Mouse (Mus musculus): ENCODE results near the gene Myo1g. TPM values are rescaled to one million over a fixed set of nuclear protein-coding genes. Genes with fewer than 3 reads are reported as not detected.

Myo1g gene
- polyA plus RNA-seq, 1 experiment from 2014 or later, result 0.37 TPM

- no peaks in the 10 kb centered on the region for H3K36me3 ChIP-seq
- H3K27me3 ChIP-seq (replicated peaks), result no peaks in the 10 kb centered on the region
- no peak overlapping the region for H3K4me3 ChIP-seq (replicated peaks)
- ATAC-seq (ENCODE audit: low FRiP score), result no peak
- H3K4me1 ChIP-seq, result no peaks in the 10 kb centered on the region
- 91% methylated on average over 2 of the region's 2 CpGs for WGBS
- H3K9ac ChIP-seq (replicated peaks), result no peak overlapping the region
- no peak overlapping the region for H3K4me2 ChIP-seq
- H3K27ac ChIP-seq (replicated peaks), result no peak overlapping the region
- no peaks in the 10 kb centered on the region for H3K9me3 ChIP-seq (replicated peaks)
These were observed 37.7 kb downstream of the Myo1g start for GRCm38 (mm10) chr11:6483103-6483502.

GRCm38 (mm10) chr11:6481669-6482185 is 39.0 kb downstream of the Myo1g start:
- Histone ChIP-seq H3K4me3 (replicated peaks) (no peak overlapping the region), H3K9me3 (replicated peaks) (no peaks in the 10 kb centered on the region), H3K9ac (replicated peaks) (no peak overlapping the region), H3K27ac (replicated peaks) (no peak overlapping the region), H3K4me1 (no peaks in the 10 kb centered on the region), H3K4me2 (no peak overlapping the region), H3K36me3 (no peaks in the 10 kb centered on the region), H3K27me3 (replicated peaks) (no peaks in the 10 kb centered on the region)
- ATAC-seq (ENCODE audit: low FRiP score), result no peak
- 74% methylated on average over 6 of the region's 6 CpGs for WGBS

GRCm38 (mm10) chr11:6480681-6481405 is 39.9 kb downstream of the Myo1g start:
- Histone ChIP-seq H3K27me3 (replicated peaks) (no peaks in the 10 kb centered on the region), H3K9ac (replicated peaks) (no peak overlapping the region), H3K4me1 (no peaks in the 10 kb centered on the region), H3K4me3 (replicated peaks) (no peak overlapping the region), H3K9me3 (replicated peaks) (no peaks in the 10 kb centered on the region), H3K36me3 (no peaks in the 10 kb centered on the region), H3K4me2 (no peak overlapping the region), H3K27ac (replicated peaks) (no peak overlapping the region)
- ATAC-seq (ENCODE audit: low FRiP score), result no peak
- WGBS, result 81% methylated on average over 13 of the region's 13 CpGs

GRCm38 (mm10) chr11:6480191-6480590 is 40.6 kb downstream of the Myo1g start:
- H3K4me1 ChIP-seq, result no peaks in the 10 kb centered on the region
- ATAC-seq (ENCODE audit: low FRiP score), result no peak
- H3K36me3 ChIP-seq, result no peaks in the 10 kb centered on the region
- no peak overlapping the region for H3K4me2 ChIP-seq
- WGBS, result 77% methylated on average over 7 of the region's 7 CpGs
- no peaks in the 10 kb centered on the region for H3K27me3 ChIP-seq (replicated peaks)
- H3K27ac ChIP-seq (replicated peaks), result no peak overlapping the region
- no peak overlapping the region for H3K9ac ChIP-seq (replicated peaks)
- no peak overlapping the region for H3K4me3 ChIP-seq (replicated peaks)
- no peaks in the 10 kb centered on the region for H3K9me3 ChIP-seq (replicated peaks)

GRCm38 (mm10) chr11:6479231-6479630 is 41.5 kb downstream of the Myo1g start:
- H3K4me3 ChIP-seq (replicated peaks), result no peak overlapping the region
- 80% methylated on average over 2 of the region's 2 CpGs for WGBS
- no peaks in the 10 kb centered on the region for H3K27me3 ChIP-seq (replicated peaks)
- H3K4me1 ChIP-seq, result peaks cover 3% of the 10 kb centered on the region
- H3K9ac ChIP-seq (replicated peaks), result no peak overlapping the region
- no peak for ATAC-seq (ENCODE audit: low FRiP score)
- H3K36me3 ChIP-seq, result no peaks in the 10 kb centered on the region
- H3K4me2 ChIP-seq, result no peak overlapping the region
- no peaks in the 10 kb centered on the region for H3K9me3 ChIP-seq (replicated peaks)
- no peak overlapping the region for H3K27ac ChIP-seq (replicated peaks)

- 100% methylated on average over 1 of the region's 1 CpGs for WGBS
- Histone ChIP-seq H3K9me3 (replicated peaks) (no peaks in the 10 kb centered on the region), H3K9ac (replicated peaks) (no peak overlapping the region), H3K4me3 (replicated peaks) (no peak overlapping the region), H3K4me2 (no peak overlapping the region), H3K27ac (replicated peaks) (no peak overlapping the region), H3K27me3 (replicated peaks) (no peaks in the 10 kb centered on the region), H3K4me1 (peaks cover 18% of the 10 kb centered on the region), H3K36me3 (no peaks in the 10 kb centered on the region)
- no peak for ATAC-seq (ENCODE audit: low FRiP score)
These were observed 43.4 kb downstream of the Myo1g start for GRCm38 (mm10) chr11:6477350-6477749.

GRCm38 (mm10) chr11:6476876-6477275 is 43.9 kb downstream of the Myo1g start:
- H3K4me2 ChIP-seq, result no peak overlapping the region
- 77% methylated on average over 6 of the region's 6 CpGs for WGBS

GRCm38 (mm10) chr11:6475867-6476484 is 44.8 kb downstream of the Myo1g start, which contains the start of gene Purb:
Gene Purb, minus strand, starts transcription at chr11:6475917.
- peak; percentile 95 for ATAC-seq (ENCODE audit: low FRiP score)
- peak within 1 kb of the TSS; percentile 85 for H3K9ac ChIP-seq (replicated peaks)
- peak within 1 kb of the TSS; percentile 79 for H3K4me2 ChIP-seq
- WGBS, result under 1% methylated on average over 44 of the region's 76 CpGs
- no peaks in the 10 kb centered on the region for H3K36me3 ChIP-seq
- no peaks in the 10 kb centered on the region for H3K9me3 ChIP-seq (replicated peaks)
- H3K27ac ChIP-seq (replicated peaks), result peak within 1 kb of the TSS; percentile 96
- no peaks in the 10 kb centered on the region for H3K27me3 ChIP-seq (replicated peaks)
- peaks cover 28% of the 10 kb centered on the region for H3K4me1 ChIP-seq
- H3K4me3 ChIP-seq (replicated peaks), result peak within 1 kb of the TSS; percentile 90

More at GRCm38 (mm10) chr11:6476876-6477275, 43.9 kb downstream of the Myo1g start:
- no peaks in the 10 kb centered on the region for H3K9me3 ChIP-seq (replicated peaks)
- no peak overlapping the region for H3K27ac ChIP-seq (replicated peaks)
- no peak overlapping the region for H3K9ac ChIP-seq (replicated peaks)
- H3K4me1 ChIP-seq, result peaks cover 21% of the 10 kb centered on the region
- no peak for ATAC-seq (ENCODE audit: low FRiP score)
- H3K36me3 ChIP-seq, result no peaks in the 10 kb centered on the region
- no peak overlapping the region for H3K4me3 ChIP-seq (replicated peaks)
- no peaks in the 10 kb centered on the region for H3K27me3 ChIP-seq (replicated peaks)

- WGBS, result under 1% methylated on average over 108 of the region's 109 CpGs
- Histone ChIP-seq H3K9ac (replicated peaks) (peak overlapping the region; percentile 85), H3K36me3 (no peaks in the 10 kb centered on the region), H3K4me1 (peaks cover 37% of the 10 kb centered on the region), H3K4me2 (peak overlapping the region; percentile 79), H3K27me3 (replicated peaks) (no peaks in the 10 kb centered on the region), H3K27ac (replicated peaks) (peak overlapping the region; percentile 96), H3K9me3 (replicated peaks) (no peaks in the 10 kb centered on the region), H3K4me3 (replicated peaks) (peak overlapping the region; percentile 90)
- ATAC-seq (ENCODE audit: low FRiP score), result peak; percentile 16
These were observed 45.7 kb downstream of the Myo1g start for GRCm38 (mm10) chr11:6474874-6475731.

- peak overlapping the region; percentile 79 for H3K4me2 ChIP-seq
- H3K36me3 ChIP-seq, result no peaks in the 10 kb centered on the region
- H3K27ac ChIP-seq (replicated peaks), result peak overlapping the region; percentile 96
- 30% methylated on average over 6 of the region's 6 CpGs for WGBS
- H3K4me1 ChIP-seq, result peaks cover 41% of the 10 kb centered on the region
- no peaks in the 10 kb centered on the region for H3K27me3 ChIP-seq (replicated peaks)
- H3K9ac ChIP-seq (replicated peaks), result peak overlapping the region; percentile 85
- H3K4me3 ChIP-seq (replicated peaks), result peak overlapping the region; percentile 90
- no peak for ATAC-seq (ENCODE audit: low FRiP score)
- no peaks in the 10 kb centered on the region for H3K9me3 ChIP-seq (replicated peaks)
These were observed 46.4 kb downstream of the Myo1g start for GRCm38 (mm10) chr11:6474381-6474780.

- H3K36me3 ChIP-seq, result no peaks in the 10 kb centered on the region
- H3K9me3 ChIP-seq (replicated peaks), result no peaks in the 10 kb centered on the region
- peak overlapping the region; percentile 39 for H3K9ac ChIP-seq (replicated peaks)
- H3K27me3 ChIP-seq (replicated peaks), result no peaks in the 10 kb centered on the region
- no peak for ATAC-seq (ENCODE audit: low FRiP score)
- peaks cover 60% of the 10 kb centered on the region for H3K4me1 ChIP-seq
- peak overlapping the region; percentile 79 for H3K4me2 ChIP-seq
- no peak overlapping the region for H3K27ac ChIP-seq (replicated peaks)
- H3K4me3 ChIP-seq (replicated peaks), result peak overlapping the region; percentile 38
These were observed 48.7 kb downstream of the Myo1g start for GRCm38 (mm10) chr11:6472076-6472475.
